Mouse (Mus musculus): Measurements from ENCODE around the gene Tmem125. TPM values are rescaled to one million over a fixed set of nuclear protein-coding genes. Genes with fewer than 3 reads are reported as not detected.
A peak's percentile ranks its signal among the peaks of the same experiment; 100 is the strongest.
"Not testable (repeated sequence)": the region's sequence is repeated elsewhere in the genome, so short reads cannot be mapped to it uniquely, and the experiment has no call there.

Tmem125 gene
- total RNA-seq, 2 experiments from 2014 or later = not detected

- no peak for DNase-seq
Observed at GRCm38 (mm10) chr4:118537801-118538200, 6.0 kb downstream of the Tmem125 start.

DNA sequence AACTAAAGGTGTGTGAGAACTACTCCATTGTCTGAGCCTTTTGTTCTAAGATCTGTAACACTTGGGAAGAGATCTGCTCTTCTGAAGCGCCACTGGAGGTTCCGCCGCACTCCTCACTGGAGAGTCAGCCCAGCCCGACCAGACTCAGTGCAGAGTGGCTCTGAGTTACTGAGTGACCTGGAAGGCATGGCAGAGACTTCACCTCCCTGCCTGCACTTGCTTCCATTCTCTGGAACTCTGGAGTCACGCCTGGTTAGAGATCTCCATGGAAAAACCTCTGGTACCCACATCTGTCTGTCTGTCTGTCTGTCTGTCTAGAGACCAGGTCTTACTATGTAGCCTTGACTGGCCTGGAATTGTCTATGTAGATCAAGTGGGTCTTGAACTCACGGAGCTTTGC is 8.2 kb downstream of the Tmem125 start:
- no peak for DNase-seq

DNA sequence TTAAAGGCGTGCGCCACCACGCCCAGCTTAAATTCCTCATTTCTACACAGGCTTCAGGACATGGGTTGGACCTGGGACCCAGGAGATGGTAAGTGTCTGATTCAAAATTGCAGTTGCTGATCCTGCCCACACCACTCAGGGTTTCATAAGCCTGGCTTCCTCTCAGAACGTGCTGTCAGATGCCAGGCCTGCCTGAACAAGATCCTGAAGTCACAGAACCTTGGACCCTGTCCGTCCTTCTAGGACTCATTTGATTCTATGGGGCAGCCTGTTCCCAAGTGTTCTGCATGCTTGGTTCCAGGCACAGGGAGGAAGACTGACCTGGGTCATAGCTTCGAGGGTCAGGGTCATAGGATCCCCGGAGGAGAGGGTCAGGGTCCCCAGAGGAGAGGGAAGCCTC is 10.2 kb downstream of the Tmem125 start:
- DNase-seq = no peak

- no peak for DNase-seq
Observed at GRCm38 (mm10) chr4:118533156-118533555, 10.7 kb downstream of the Tmem125 start.

DNA sequence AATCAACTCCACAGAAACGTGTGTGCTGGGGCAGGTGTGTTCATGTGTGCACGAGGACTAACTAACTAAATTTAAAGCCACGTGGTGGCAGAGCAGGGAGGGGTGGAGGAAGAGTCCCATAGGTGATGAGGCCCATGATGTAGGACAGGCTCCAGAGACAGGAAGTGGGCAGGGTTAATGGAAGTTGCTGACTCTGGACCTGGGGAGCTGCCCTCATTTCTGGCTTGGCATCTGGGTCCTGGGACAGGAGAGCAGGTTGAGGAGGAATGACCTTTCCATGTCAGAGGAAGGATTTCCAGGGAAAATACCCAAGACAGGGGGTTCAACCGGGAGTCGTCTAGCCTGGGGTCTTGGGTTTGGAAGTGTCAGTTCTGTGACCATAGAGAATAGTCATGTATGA is 11.2 kb downstream of the Tmem125 start:
- DNase-seq = no peak

GRCm38 (mm10) chr4:118527720-118528119 is 16.1 kb downstream of the Tmem125 start:
- no peak for DNase-seq

DNA sequence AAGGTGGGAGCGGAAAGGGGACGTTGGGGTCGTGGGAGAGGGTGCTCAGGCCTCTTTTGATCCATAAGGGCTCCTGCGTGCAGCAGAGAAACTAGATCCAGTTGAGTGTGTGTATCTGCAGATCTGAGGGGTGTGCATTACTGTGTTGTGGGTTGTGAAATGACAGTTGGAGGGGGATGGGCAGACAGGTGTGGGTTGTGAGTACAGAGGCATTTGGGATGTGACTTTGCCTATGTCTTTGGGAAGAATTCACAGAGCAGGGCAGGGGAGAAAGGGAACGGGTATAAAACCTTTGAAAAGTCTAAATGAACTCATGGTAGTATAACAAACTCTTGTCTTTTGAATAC is 16.5 kb downstream of the Tmem125 start:
- DNase-seq = no peak

GRCm38 (mm10) chr4:118526408-118527334 is 17.2 kb downstream of the Tmem125 start, which contains the start of gene 2610528J11Rik:
TSS of gene 2610528J11Rik (plus strand) at chr4:118526999.
- no peak for DNase-seq

GRCm38 (mm10) chr4:118525779-118526178 is 18.1 kb downstream of the Tmem125 start:
- no peak for DNase-seq

GRCm38 (mm10) chr4:118523976-118524375 is 19.9 kb downstream of the Tmem125 start:
- no peak for DNase-seq

DNA sequence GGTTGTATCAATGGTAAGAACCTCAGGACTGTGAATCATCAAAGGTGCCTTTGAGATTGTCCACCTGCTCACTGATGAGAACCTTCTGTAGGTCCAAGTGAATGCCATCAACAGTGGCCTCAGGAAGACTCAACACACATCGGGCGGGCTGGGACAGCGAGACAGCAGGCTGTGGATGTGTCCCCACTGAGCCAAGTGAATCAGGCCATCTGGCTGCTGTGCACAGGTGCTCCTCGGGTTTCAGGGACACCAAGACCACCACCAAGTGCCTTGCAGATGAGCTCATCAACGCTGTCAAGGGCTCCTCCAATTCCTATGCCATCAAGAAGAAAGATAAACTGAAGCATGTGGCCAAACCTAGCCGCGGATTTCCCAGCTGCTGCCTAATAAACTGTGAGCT is 21.6 kb downstream of the Tmem125 start:
- DNase-seq = no peak

GRCm38 (mm10) chr4:118518208-118518607 is 25.6 kb downstream of the Tmem125 start:
- no peak for DNase-seq

GRCm38 (mm10) chr4:118517497-118518146 is 26.2 kb downstream of the Tmem125 start:
- DNase-seq = no peak

DNA sequence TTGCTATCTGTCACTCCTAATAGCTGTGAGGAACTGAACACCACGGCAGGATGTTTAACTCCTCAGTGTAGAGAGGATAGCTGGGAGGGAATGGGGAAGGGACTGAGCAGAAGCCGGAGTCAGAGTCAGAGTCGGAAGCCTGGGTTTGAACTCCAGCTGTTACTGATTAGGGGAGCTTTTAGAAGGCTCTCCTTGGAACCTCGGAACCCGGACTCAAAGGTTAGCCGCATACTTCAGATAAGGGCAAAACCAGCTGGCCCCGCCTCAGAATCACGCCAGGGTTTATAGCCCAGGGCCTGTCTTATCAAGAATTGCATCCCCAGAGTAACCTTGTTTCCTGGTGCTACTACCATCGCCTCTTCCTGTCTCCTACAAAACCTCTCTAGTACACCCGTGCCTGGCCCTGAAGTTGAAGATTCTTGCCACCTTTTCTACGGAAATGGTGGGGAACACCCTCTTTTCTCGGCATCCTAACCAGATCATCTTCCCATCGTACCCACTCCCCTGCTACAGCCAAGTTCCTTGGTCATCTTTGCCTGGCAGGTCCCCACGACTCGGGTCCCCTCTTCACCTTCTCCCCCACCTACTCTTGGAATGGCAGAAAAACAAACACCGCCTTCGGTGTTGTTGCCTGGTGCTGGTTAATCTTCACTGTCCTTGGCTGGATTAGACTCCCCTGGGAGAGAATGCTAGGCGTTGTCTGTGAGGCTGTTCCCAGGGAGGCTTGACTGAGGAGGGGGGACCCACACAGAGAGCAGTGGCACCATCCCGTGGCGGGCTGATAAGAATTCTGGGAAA is 26.9 kb downstream of the Tmem125 start:
- DNase-seq = peak in 1 of 2 experiments; percentile 9

DNA sequence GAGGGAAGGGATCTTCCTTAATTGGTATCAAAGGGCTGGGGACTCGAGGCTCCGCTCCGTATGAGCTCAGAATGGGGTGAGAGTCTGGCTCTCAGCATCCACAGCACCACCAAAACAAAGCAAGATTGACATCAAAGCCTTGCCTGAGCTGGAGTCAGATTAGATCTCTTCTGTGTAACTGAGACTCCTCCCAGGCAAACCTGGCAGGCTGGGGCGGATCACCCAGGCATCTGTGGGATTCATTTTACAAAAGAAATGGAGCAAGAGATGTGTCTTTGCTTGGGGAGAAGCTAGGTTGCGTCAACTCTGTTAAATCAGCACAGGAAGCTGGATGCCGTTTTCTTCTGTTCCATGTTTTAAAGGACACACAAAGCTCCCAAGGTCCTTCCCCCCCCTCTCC is 34.8 kb downstream of the Tmem125 start:
- DNase-seq = peak in 1 of 2 experiments; percentile 1

DNA sequence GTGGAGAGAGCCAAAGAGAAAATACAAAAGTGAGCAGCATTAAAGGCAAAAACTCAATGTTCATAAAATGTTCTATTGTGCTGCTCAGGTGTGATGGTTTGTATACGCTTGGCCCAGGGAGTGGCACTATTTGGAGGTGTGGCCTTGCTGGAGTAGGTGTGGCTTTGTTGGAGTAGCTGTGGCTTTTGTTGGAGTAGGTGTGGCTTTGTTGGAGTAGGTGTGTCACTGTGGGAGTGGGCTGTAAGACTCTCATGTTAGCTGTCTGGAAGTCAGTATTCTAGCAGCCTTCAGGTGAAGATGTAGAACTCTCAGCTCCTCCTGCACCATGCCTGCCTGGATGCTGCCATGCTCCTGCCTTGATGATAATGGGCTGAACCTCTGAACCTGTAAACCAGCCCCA is 36.7 kb downstream of the Tmem125 start:
- DNase-seq = not testable (repeated sequence)

- DNase-seq = no peak
Observed at GRCm38 (mm10) chr4:118505551-118505950, 38.3 kb downstream of the Tmem125 start.

DNA sequence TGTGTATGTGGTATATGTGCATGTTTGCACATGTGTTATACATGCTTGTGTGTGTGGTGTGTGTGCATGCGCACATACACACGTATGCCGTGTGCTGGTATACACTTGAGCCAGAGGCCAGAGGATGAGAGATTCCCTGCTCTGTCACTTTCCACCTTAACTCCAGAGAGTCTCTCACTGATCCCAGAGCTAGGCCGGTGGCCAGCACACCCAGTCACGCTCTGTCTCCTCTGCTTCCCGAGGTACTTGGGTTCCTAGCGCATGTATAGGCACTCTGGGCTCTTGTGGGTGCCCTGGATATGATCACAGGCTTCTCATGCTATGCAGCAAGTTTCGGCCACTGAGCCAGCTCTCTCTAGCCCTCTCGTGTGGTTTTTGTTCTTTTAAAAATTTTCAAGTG is 43.1 kb downstream of the Tmem125 start:
- peak; percentile 5 to 32 for DNase-seq

DNA sequence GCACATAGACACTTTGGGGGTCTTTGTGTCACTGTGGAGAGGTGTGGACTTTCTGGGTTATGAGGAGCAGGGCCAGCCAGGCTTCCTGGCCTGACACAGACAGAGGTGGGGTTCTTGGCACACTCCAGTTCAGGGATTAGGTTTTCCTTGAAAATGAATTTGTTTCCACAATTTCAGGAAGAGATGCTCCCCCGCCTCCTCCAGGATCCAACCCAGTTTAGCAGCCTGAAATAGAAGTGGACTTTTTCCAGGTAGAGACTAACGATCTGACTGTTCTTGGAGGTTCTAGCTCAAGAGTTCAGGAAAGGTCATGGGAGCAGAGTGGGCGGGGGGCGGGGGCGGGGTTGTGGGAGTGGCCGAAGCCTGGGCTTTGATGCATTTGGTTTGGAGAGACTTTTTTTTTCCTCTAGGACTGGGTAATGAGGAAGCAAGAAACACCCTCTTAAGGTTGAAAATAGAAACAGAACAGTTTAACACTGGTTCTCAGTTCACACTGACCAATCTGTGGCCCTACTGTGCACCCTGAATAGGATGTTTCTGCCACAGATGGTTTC is 43.6 kb downstream of the Tmem125 start:
- DNase-seq = peak; percentile 5 to 40
